Mouse (Mus musculus): ENCODE measurements around the gene Acp6. TPM values are rescaled to one million over a fixed set of nuclear protein-coding genes. Genes with fewer than 3 reads are reported as not detected.

Gene Acp6
- 24.0 TPM in 2 replicates for polyA plus RNA-seq (2012; rRNA removed)

DNA sequence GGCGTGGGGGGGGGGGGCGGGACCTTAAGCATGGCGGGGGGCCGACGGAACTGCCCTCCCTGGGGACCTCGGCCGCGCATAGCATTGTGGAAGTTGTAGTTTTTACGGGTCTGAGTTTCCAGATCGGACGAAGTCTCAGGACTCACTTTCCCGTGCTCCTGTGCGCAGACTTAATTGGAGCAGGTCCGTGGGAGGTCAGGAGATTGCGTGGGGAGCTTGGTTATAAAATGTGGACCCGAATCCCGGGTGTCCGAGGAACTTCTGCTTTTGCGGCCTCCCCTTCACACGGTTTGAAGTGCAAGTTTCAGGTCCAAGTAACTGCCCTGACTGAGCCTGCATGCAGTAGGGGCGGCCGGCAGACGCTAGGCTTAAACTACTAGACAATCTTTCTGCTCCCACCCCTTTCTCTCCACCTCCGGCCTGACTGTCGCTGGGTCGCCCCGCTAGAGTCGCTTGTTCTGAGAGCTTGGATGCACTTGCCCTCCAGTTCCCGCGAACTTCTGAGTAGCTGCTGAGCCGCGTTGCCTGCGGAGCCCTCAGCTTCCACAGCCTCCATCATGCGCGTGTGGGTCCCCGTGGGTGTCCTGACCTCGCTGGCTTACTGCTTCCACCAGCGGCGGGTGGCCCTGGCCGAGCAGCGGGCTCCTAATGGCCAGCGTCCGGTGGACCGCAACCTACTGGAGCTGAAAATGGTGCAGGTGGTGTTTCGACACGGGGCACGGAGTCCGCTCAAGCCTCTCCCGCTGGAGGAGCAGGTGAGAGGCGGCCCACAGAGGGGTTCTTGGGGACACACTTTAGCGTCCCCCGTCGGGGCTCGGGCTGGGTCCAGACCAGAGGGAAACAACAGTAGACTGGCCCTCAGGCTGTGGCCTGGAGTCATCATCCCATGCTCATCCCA is at the start of gene Acp6:
Gene Acp6 (plus strand): TSS at position 167 of the 898 bp plus-strand sequence.

Other genes with a start within 250 kb of the Acp6 start
- not detected in 2 replicates for gene Gja8, start 232.8 kb upstream of the Acp6 start, polyA plus RNA-seq (2012; rRNA removed)
- gene Bcl9, start 139.1 kb downstream of the Acp6 start, polyA plus RNA-seq (2012; rRNA removed) = 52.8 and 59.5 TPM in 2 replicates